Mouse (Mus musculus): ENCODE results near the gene Cish.

DNA sequence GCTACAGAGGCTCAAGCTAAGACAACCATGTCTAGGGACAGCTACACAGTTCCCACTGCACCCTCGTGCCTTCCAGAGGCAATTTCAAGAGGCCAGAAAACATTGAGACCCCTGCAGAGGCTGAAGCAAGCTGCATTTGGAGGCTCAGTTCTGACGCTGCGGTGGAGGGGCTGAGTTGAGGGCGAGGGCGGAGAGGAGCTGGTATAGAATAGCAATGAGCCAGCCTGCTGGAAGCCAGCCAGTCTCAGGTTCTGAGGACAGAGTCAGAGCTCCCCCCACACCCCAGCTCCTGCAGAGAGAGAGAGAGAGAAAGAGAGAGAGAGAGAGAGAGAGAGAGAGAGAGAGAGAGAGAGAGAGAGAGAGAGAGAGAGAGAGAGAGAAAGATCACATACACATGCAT lies 43.7 kb upstream of the Cish start:
- no peak for TF ChIP-seq CTCF (conservative IDR thresholded peaks at IDR 0.05; ENCODE audit: low read length)
- no peak for TF ChIP-seq NANOG (IDR thresholded peaks at IDR 0.05; ENCODE audit: borderline replicate concordance, low read length)

All from E14TG2a.4 (cell line).